Comparison of ENCODE assay signal across 22 mouse cellular contexts in the genomic region with DNA sequence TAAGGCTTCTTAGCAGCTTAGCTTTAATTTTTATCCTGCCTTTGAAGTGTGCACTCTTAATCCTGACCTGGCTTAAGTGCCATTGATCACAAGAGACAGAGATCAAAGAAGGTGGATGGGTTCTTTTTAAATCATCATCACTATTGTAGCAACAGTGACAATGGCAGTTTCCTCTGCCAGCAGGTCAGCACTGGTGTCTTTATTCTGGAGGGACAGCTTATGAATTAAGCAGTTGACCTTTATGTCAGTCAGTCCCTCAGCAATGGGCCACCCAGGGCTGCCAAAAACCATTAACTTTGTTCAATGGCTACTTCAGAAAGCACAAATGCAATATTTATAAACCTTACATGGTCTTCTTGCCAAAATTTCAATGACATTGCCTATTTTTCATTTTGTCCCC.
DNase-seq lines count a peak whose midpoint lies in the region; ATAC-seq and TF ChIP-seq lines count a peak whose summit lies in the region.
"Had no signal": no experiment of that assay in that cellular context is flagged by ENCODE, and none has a peak within 500 bp of the region (broad histone marks: within the 10 kb centered on the region; RNA-seq: fewer than 3 reads in every experiment).

No protein-coding gene starts in this region.

- H3K4me1 ChIP-seq in lung, embryonic 14.5 days (ENCODE audit: insufficient read depth), result no peaks in the 10 kb centered on the region
- no peaks in the 10 kb centered on the region for H3K4me1 ChIP-seq in midbrain, embryonic 16.5 days (ENCODE audit: control insufficient read depth, insufficient read depth, low read length)
- H3K4me1 ChIP-seq in midbrain, embryonic 14.5 days (ENCODE audit: control insufficient read depth, insufficient read depth, low read length), result no peaks in the 10 kb centered on the region
- H3K4me1 ChIP-seq: embryonic facial prominence, embryonic 13.5 days; heart, embryonic 10.5 days; hindbrain, embryonic 12.5 days had no signal

- H3K36me3 ChIP-seq in lung, embryonic 14.5 days (ENCODE audit: insufficient read depth), result no peaks in the 10 kb centered on the region
- H3K36me3 ChIP-seq in midbrain, embryonic 16.5 days (ENCODE audit: control insufficient read depth, insufficient read depth, low read length), result no peaks in the 10 kb centered on the region
- no peaks in the 10 kb centered on the region for H3K36me3 ChIP-seq in midbrain, embryonic 14.5 days (ENCODE audit: control insufficient read depth, insufficient read depth, low read length)
- H3K36me3 ChIP-seq: embryonic facial prominence, embryonic 13.5 days; forebrain, embryonic 12.5 days; heart, embryonic 10.5 days; hindbrain, embryonic 12.5 days had no signal

- no peak overlapping the region for H3K4me3 ChIP-seq in lung, embryonic 14.5 days (ENCODE audit: low read depth, low read length)
- H3K4me3 ChIP-seq in midbrain, embryonic 16.5 days (ENCODE audit: low read depth, low read length), result no peak overlapping the region
- H3K4me3 ChIP-seq in midbrain, embryonic 14.5 days (replicated peaks; ENCODE audit: low read depth, low read length), result no peak overlapping the region
- H3K4me3 ChIP-seq: embryonic facial prominence, embryonic 13.5 days; forebrain, embryonic 12.5 days; heart, embryonic 10.5 days; hindbrain, embryonic 12.5 days had no signal

- TF ChIP-seq CTCF in lung, embryonic 14.5 days (IDR thresholded peaks at IDR 0.05; ENCODE audit: low read depth), result no peak

- no peaks in the 10 kb centered on the region for H3K27me3 ChIP-seq in lung, embryonic 14.5 days (ENCODE audit: insufficient read depth, low read length)
- no peaks in the 10 kb centered on the region for H3K27me3 ChIP-seq in midbrain, embryonic 16.5 days (ENCODE audit: control insufficient read depth, insufficient read depth, low read depth, low read length)
- H3K27me3 ChIP-seq in midbrain, embryonic 14.5 days (ENCODE audit: control insufficient read depth, insufficient read depth, low read length), result peaks cover 2% of the 10 kb centered on the region; the same call in 1 of the 2 replicates
- H3K27me3 ChIP-seq: CH12.LX; embryonic facial prominence, embryonic 13.5 days; forebrain, embryonic 12.5 days; Patski had no signal

- ATAC-seq in lung, embryonic 14.5 days (ENCODE audit: insufficient read depth), result no peak
- peak; percentile 62 for ATAC-seq in midbrain, embryonic 16.5 days
- ATAC-seq in midbrain, embryonic 14.5 days (ENCODE audit: low FRiP score, low TSS enrichment), result no peak
- ATAC-seq: activated CD4-positive, CD25-positive, alpha-beta regulatory T cell, adult 4 months; hindbrain, embryonic 16.5 days; Patski had no signal

- H3K9ac ChIP-seq in lung, embryonic 14.5 days, result no peak overlapping the region
- no peak overlapping the region for H3K9ac ChIP-seq in midbrain, embryonic 16.5 days (ENCODE audit: low read depth, low read length)
- H3K9ac ChIP-seq in midbrain, embryonic 14.5 days (replicated peaks; ENCODE audit: low read length), result no peak overlapping the region
- H3K9ac ChIP-seq: embryonic facial prominence, embryonic 13.5 days; forebrain, embryonic 12.5 days; hindbrain, embryonic 12.5 days had no signal

- intact Hi-C loops in left cerebral cortex, postnatal 4 days (cut with DNase I), result no loop called here

- H3K9me3 ChIP-seq in lung, embryonic 14.5 days (ENCODE audit: low read depth, low read length), result no peaks in the 10 kb centered on the region
- no peaks in the 10 kb centered on the region for H3K9me3 ChIP-seq in midbrain, embryonic 16.5 days (replicated peaks; ENCODE audit: control insufficient read depth, low read length, poor library complexity, severe bottlenecking)
- H3K9me3 ChIP-seq in midbrain, embryonic 14.5 days (ENCODE audit: control insufficient read depth, low read length), result no peaks in the 10 kb centered on the region
- H3K9me3 ChIP-seq: embryonic facial prominence, embryonic 13.5 days; forebrain, embryonic 12.5 days; heart, embryonic 10.5 days; hindbrain, embryonic 12.5 days had no signal

- DNase-seq in lung, embryonic 14.5 days, result peak; percentile 3
- no peak for DNase-seq in lung, postnatal 36 days
- no peak for DNase-seq in midbrain, embryonic 14.5 days
- peak; percentile 23 for DNase-seq in embryo, embryonic 10.5 days (ENCODE audit: low spot score)
- DNase-seq in left cerebral cortex, postnatal 4 days, result no peak
- DNase-seq: adrenal gland, postnatal 14 days; cerebellum, adult 18-20 months; cerebellum, adult 9-11 months; cerebellum, postnatal 36 days; gastrocnemius, postnatal 10 days; heart, adult 18-20 months; heart, postnatal 10 days; heart, postnatal 4 days had no signal

- no peak overlapping the region for H3K27ac ChIP-seq in lung, embryonic 14.5 days (ENCODE audit: low read depth)
- H3K27ac ChIP-seq in midbrain, embryonic 16.5 days (ENCODE audit: low read length), result no peak overlapping the region
- no peak overlapping the region for H3K27ac ChIP-seq in midbrain, embryonic 14.5 days (replicated peaks; ENCODE audit: low read depth, low read length)
- H3K27ac ChIP-seq: embryonic facial prominence, embryonic 13.5 days; forebrain, embryonic 12.5 days; heart, embryonic 10.5 days; hindbrain, embryonic 12.5 days had no signal

- H3K4me2 ChIP-seq in lung, embryonic 14.5 days, result no peak overlapping the region
- H3K4me2 ChIP-seq in midbrain, embryonic 16.5 days (ENCODE audit: low read length), result no peak overlapping the region
- no peak overlapping the region for H3K4me2 ChIP-seq in midbrain, embryonic 14.5 days (ENCODE audit: low read length)
- H3K4me2 ChIP-seq: embryonic facial prominence, embryonic 13.5 days; forebrain, embryonic 12.5 days; hindbrain, embryonic 12.5 days had no signal

Comparison
In these comparisons a context has a peak if more than half of its experiments do, and no peak if none do; other contexts are left out.
1. DNase-seq: peak in lung, embryonic 14.5 days (single experiment) and embryo, embryonic 10.5 days (single experiment); none in lung, postnatal 36 days (single experiment), midbrain, embryonic 14.5 days (single experiment) and left cerebral cortex, postnatal 4 days (single experiment).